Mouse (Mus musculus) lung, adult 2 months (tissue): ENCODE measurements at regions not wholly inside any gene's neighbourhood (a gene's known extent, or its start where the extent isn't known, plus 50 kb on each side); places are given as distances from the start of the nearest gene placed in this dataset.

Source experiments
- CTCF ChIP-seq: fragments of 200-500 bp; IDR thresholded peaks from 2 replicates; pipeline ENCODE4 v1.5.1; 2011; ENCODE audit warnings: mild to moderate bottlenecking, low read length, control low read depth; ENCODE audit not compliant: insufficient read depth
- POLR2A ChIP-seq: fragments of 200-500 bp; IDR thresholded peaks from 2 replicates; pipeline ENCODE4 v1.6.1; 2011; ENCODE audit warnings: low read depth, mild to moderate bottlenecking, control low read depth, low read length, borderline replicate concordance; ENCODE audit errors: extremely low read depth

GRCm38 (mm10) chr3:136450361-136450895, 124.6 kb upstream of the Bank1 start:
- no peak for TF ChIP-seq POLR2A
- TF ChIP-seq CTCF = no peak
